Mouse (Mus musculus): ENCODE measurements at regions not wholly inside any gene's neighbourhood (a gene's known extent, or its start where the extent isn't known, plus 50 kb on each side); places are given as distances from the start of the nearest gene placed in this dataset.

DNA sequence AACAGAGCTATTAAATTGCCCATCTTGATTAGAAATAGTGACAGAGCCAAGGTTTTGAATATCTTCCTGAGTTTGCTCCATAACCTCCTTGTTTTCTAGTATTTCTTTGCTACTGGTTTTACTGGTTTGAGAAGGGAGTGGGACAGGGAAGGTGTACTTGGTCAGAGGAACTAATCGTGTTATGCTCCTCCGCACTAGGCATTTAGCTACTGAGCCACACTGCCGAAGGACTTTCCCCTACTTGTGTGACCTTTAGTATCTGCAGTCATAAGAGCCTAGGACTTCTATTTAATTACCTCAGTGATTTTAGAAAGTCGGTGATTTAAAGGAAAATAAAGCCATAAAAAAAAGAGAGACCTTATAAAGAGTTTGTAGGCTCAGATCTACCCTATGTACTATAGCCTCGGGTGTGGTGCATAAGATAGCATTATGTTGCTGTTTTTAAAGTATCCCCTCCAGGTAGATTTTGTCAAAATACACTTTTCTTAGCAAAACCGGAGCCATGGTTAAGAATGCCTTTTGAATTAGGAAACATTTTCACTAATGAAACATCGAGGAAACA, 158.5 kb upstream of the Dpt start:
- TF ChIP-seq CTCF (IDR thresholded peaks at IDR 0.05; ENCODE audit: extremely low read depth, insufficient read depth, low read length): no peak
- TF ChIP-seq POLR2A (IDR thresholded peaks at IDR 0.05; ENCODE audit: extremely low read depth, insufficient read depth, low read length): no peak
- Histone ChIP-seq H3K4me3 (ENCODE audit: insufficient read depth, low read length) (no peak overlapping the region), H3K27ac (ENCODE audit: insufficient read depth, low read length) (no peak overlapping the region), H3K4me1 (ENCODE audit: control insufficient read depth, insufficient read depth, low read length) (no peaks in the 10 kb centered on the region)

DNA sequence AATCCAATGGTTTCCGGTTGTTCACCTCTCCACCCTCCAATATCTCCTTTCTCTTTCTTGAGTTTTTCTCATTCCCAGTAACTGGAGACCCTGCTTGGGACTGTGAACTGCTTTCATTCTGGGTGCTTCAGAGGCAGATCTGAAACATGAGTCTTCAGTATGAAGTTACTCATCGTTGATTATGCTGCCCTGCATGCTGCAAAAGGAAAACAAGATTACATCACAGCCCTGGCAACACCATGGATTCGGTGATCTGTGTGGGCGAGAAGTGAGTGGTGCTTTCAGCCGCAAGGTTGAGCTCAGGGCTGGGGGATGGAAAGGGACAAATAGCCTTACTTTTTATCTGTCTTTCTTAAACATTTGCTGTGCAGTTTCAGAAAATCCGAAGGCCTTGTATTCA, 164.8 kb upstream of the Dpt start:
- TF ChIP-seq POLR2A (IDR thresholded peaks at IDR 0.05; ENCODE audit: extremely low read depth, insufficient read depth, low read length) (no peak), CTCF (IDR thresholded peaks at IDR 0.05; ENCODE audit: extremely low read depth, insufficient read depth, low read length) (no peak)
- no peak overlapping the region for H3K27ac ChIP-seq (ENCODE audit: insufficient read depth, low read length)
- no peaks in the 10 kb centered on the region; the same call in 1 of the 2 replicates for H3K4me1 ChIP-seq (ENCODE audit: control insufficient read depth, insufficient read depth, low read length)
- no peak overlapping the region for H3K4me3 ChIP-seq (ENCODE audit: insufficient read depth, low read length)

- H3K27ac ChIP-seq (ENCODE audit: insufficient read depth, low read length): no peak overlapping the region
- H3K4me1 ChIP-seq (ENCODE audit: control insufficient read depth, insufficient read depth, low read length): no peaks in the 10 kb centered on the region; the same call in 1 of the 2 replicates
- no peak overlapping the region for H3K4me3 ChIP-seq (ENCODE audit: insufficient read depth, low read length)
- TF ChIP-seq POLR2A (IDR thresholded peaks at IDR 0.05; ENCODE audit: extremely low read depth, insufficient read depth, low read length): no peak
- no peak for TF ChIP-seq CTCF (IDR thresholded peaks at IDR 0.05; ENCODE audit: extremely low read depth, insufficient read depth, low read length)
These were observed 167.6 kb upstream of the Dpt start for GRCm38 (mm10) chr1:164628840-164629239.

- H3K4me3 ChIP-seq (ENCODE audit: insufficient read depth, low read length): no peak overlapping the region
- no peak overlapping the region for H3K27ac ChIP-seq (ENCODE audit: insufficient read depth, low read length)
- TF ChIP-seq CTCF (IDR thresholded peaks at IDR 0.05; ENCODE audit: extremely low read depth, insufficient read depth, low read length): no peak
- TF ChIP-seq POLR2A (IDR thresholded peaks at IDR 0.05; ENCODE audit: extremely low read depth, insufficient read depth, low read length): no peak
- H3K4me1 ChIP-seq (ENCODE audit: control insufficient read depth, insufficient read depth, low read length): no peaks in the 10 kb centered on the region
These were observed 164.8 kb upstream of the Atp1b1 start for GRCm38 (mm10) chr1:164622946-164623345.

DNA sequence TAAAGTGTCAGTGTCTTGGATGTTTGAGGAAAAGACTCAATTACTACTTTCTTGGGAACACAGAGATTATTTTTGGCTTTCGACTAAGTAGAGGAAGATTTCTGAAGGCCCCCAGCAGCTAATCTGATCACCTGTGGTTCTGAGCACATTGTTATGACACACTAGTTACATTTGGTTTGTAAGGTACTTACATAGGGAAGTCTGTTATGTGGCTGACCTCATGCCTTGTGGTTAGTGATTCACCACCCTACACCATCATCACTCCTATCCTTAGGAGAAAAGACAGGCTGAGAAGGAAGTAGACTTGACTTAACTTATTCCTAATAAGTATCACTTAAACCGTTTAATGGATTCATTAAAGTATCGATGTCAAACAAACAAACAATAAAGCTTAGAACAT, 164.3 kb upstream of the Atp1b1 start:
- Histone ChIP-seq H3K27ac (ENCODE audit: insufficient read depth, low read length) (no peak overlapping the region), H3K4me1 (ENCODE audit: control insufficient read depth, insufficient read depth, low read length) (no peaks in the 10 kb centered on the region), H3K4me3 (ENCODE audit: insufficient read depth, low read length) (no peak overlapping the region)
- TF ChIP-seq CTCF (IDR thresholded peaks at IDR 0.05; ENCODE audit: extremely low read depth, insufficient read depth, low read length): no peak
- TF ChIP-seq POLR2A (IDR thresholded peaks at IDR 0.05; ENCODE audit: extremely low read depth, insufficient read depth, low read length): no peak

DNA sequence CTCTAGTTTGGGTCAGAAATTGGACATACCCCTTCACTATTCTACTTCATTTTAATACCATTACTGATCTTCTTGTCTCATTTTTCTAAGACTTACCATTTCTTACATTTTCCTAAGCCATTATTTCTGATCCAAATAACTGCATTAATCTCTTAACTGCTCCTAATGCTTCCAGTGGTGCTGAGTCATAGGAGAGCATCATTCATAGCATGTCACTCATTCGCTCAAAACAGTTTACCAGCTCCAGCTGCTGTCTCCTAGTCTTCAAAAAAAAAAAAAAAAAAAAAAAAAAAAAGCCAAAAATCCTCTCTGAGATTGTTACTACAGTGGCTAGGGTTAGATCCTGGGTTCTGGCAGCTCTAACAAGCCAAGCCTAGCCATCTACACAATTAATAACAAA, 162.0 kb upstream of the Atp1b1 start:
- H3K4me3 ChIP-seq (ENCODE audit: insufficient read depth, low read length): no peak overlapping the region
- no peaks in the 10 kb centered on the region for H3K4me1 ChIP-seq (ENCODE audit: control insufficient read depth, insufficient read depth, low read length)
- no peak for TF ChIP-seq POLR2A (IDR thresholded peaks at IDR 0.05; ENCODE audit: extremely low read depth, insufficient read depth, low read length)
- TF ChIP-seq CTCF (IDR thresholded peaks at IDR 0.05; ENCODE audit: extremely low read depth, insufficient read depth, low read length): no peak
- H3K27ac ChIP-seq (ENCODE audit: insufficient read depth, low read length): no peak overlapping the region

- Histone ChIP-seq H3K4me1 (ENCODE audit: control insufficient read depth, insufficient read depth, low read length) (no peaks in the 10 kb centered on the region), H3K27ac (ENCODE audit: insufficient read depth, low read length) (no peak overlapping the region), H3K4me3 (ENCODE audit: insufficient read depth, low read length) (no peak overlapping the region)
- TF ChIP-seq CTCF (IDR thresholded peaks at IDR 0.05; ENCODE audit: extremely low read depth, insufficient read depth, low read length) (no peak), POLR2A (IDR thresholded peaks at IDR 0.05; ENCODE audit: extremely low read depth, insufficient read depth, low read length) (no peak)
These were observed 159.7 kb upstream of the Atp1b1 start for GRCm38 (mm10) chr1:164617871-164618270.

- no peak for TF ChIP-seq CTCF (IDR thresholded peaks at IDR 0.05; ENCODE audit: extremely low read depth, insufficient read depth, low read length)
- no peak for TF ChIP-seq POLR2A (IDR thresholded peaks at IDR 0.05; ENCODE audit: extremely low read depth, insufficient read depth, low read length)
- Histone ChIP-seq H3K4me3 (ENCODE audit: insufficient read depth, low read length) (no peak overlapping the region), H3K4me1 (ENCODE audit: control insufficient read depth, insufficient read depth, low read length) (no peaks in the 10 kb centered on the region), H3K27ac (ENCODE audit: insufficient read depth, low read length) (no peak overlapping the region)
These were observed 148.9 kb upstream of the Atp1b1 start for GRCm38 (mm10) chr1:164607061-164607460.

DNA sequence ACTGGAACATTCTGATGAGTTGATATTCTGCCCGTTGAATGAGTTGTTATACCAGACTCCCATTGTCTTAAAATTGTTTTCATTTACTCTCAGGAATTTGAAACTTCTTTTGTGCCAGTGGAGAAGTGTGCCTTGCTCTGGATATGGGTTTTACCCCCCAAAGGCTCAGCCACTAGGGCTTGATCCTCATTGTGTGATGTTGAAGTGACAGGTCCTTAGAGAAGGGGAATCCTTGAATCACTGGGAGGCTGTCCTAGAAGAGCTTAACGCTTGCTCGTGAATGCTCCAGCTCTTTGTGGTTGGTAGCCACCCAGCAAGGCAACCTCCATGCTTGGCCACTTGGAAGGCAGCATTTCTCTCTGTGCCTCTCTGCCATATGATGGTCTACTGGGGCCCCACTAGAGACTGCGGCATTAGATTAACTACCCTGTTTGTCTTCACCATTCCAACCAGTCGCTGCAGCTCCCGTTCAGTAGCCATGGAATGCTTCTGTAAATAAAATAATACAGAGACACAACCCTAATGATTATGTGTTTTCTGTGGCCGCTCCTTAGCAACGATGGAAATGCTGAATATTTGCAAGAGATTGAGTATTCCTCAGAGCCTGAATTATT, 148.1 kb upstream of the Atp1b1 start:
- Histone ChIP-seq H3K4me3 (ENCODE audit: insufficient read depth, low read length) (no peak overlapping the region), H3K27ac (ENCODE audit: insufficient read depth, low read length) (no peak overlapping the region), H3K4me1 (ENCODE audit: control insufficient read depth, insufficient read depth, low read length) (no peaks in the 10 kb centered on the region)
- TF ChIP-seq POLR2A (IDR thresholded peaks at IDR 0.05; ENCODE audit: extremely low read depth, insufficient read depth, low read length) (no peak), CTCF (IDR thresholded peaks at IDR 0.05; ENCODE audit: extremely low read depth, insufficient read depth, low read length) (no peak)

DNA sequence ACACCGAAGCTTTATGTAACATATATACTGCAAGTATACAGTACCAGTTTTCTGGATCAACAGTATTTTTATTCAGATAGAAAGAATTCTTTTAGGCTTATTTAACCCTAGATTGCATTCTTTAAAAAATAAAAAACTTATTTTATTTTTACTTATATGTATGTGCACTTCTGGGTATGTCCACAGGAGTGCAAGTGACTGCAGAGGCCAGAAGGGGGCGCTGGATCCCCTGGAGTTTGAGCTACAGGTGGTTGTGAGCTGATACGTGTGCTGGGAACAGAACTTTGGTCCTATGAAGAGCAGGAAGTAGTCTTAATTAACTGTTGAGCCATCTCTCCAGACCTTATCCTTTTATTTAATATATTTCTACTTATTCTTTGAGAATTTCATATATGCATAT, 145.3 kb upstream of the Atp1b1 start:
- Histone ChIP-seq H3K27ac (ENCODE audit: insufficient read depth, low read length) (no peak overlapping the region), H3K4me3 (ENCODE audit: insufficient read depth, low read length) (no peak overlapping the region), H3K4me1 (ENCODE audit: control insufficient read depth, insufficient read depth, low read length) (no peaks in the 10 kb centered on the region)
- no peak for TF ChIP-seq CTCF (IDR thresholded peaks at IDR 0.05; ENCODE audit: extremely low read depth, insufficient read depth, low read length)

Data from cortical plate, adult 2 months (tissue).